Mouse (Mus musculus): ENCODE results near the gene Gnaz.

- TF ChIP-seq POLR2A (IDR thresholded peaks at IDR 0.05; ENCODE audit: low read depth, low read length): no peak
- no peak for TF ChIP-seq CTCF (IDR thresholded peaks at IDR 0.05; ENCODE audit: borderline replicate concordance, insufficient read depth, low read length)
Measured at GRCm38 (mm10) chr10:75015465-75015864, 48.5 kb downstream of the Gnaz start.

Data from embryonic fibroblast, embryonic 13.5 days (primary cell).